ENCODE assay signal across 35 mouse cellular contexts in genomic region chr11:35637102-35637501, GRCm38 (mm10).
"Had no signal": no experiment of that assay in that cellular context is flagged by ENCODE, and none has a peak within 500 bp of the region (broad histone marks: within the 10 kb centered on the region; RNA-seq: fewer than 3 reads in every experiment).

No protein-coding gene starts in this region.

- H3K9ac ChIP-seq: heart, embryonic 12.5 days; heart, embryonic 13.5 days; heart, embryonic 15.5 days; hindbrain, embryonic 12.5 days; hindbrain, embryonic 13.5 days; hindbrain, embryonic 14.5 days; hindbrain, embryonic 15.5 days; intestine, embryonic 15.5 days; kidney, embryonic 15.5 days had no signal

- ATAC-seq: hindbrain, embryonic 16.5 days; hindbrain, postnatal 0 days; inflammation-experienced regulatory T-cells, adult 6 months; intestine, embryonic 15.5 days; intestine, embryonic 16.5 days; intestine, postnatal 0 days had no signal

- H3K4me3 ChIP-seq: heart, embryonic 10.5 days; heart, embryonic 12.5 days; heart, embryonic 13.5 days; heart, embryonic 15.5 days; hindbrain, embryonic 10.5 days; hindbrain, embryonic 12.5 days; hindbrain, embryonic 13.5 days; hindbrain, embryonic 15.5 days; intestine, embryonic 15.5 days; kidney, embryonic 15.5 days; layer of hippocampus, adult 2 months had no signal

- H3K27me3 ChIP-seq: heart, embryonic 12.5 days; heart, embryonic 13.5 days; hindbrain, embryonic 12.5 days; hindbrain, embryonic 15.5 days; intestine, embryonic 15.5 days had no signal

- H3K36me3 ChIP-seq: heart, embryonic 12.5 days; heart, embryonic 15.5 days; hindbrain, embryonic 15.5 days; intestine, embryonic 15.5 days; kidney, embryonic 15.5 days had no signal

- DNase-seq: heart, postnatal 10 days; heart, postnatal 14 days; heart, postnatal 36 days; heart, postnatal 4 days; kidney, adult 11 months; kidney, adult 18-20 months; kidney, adult 2 months; kidney, adult 8-10 months; kidney, adult 9 months; kidney, postnatal 10 days; kidney, postnatal 14 days; kidney, postnatal 25 days; kidney, postnatal 36 days; kidney, postnatal 4 days; layer of hippocampus, adult 9-11 months; layer of hippocampus, postnatal 36 days had no signal

- H3K4me2 ChIP-seq: heart, embryonic 11.5 days; heart, embryonic 12.5 days; heart, embryonic 13.5 days; heart, embryonic 15.5 days; hindbrain, embryonic 12.5 days; hindbrain, embryonic 13.5 days; hindbrain, embryonic 14.5 days; hindbrain, embryonic 15.5 days; intestine, embryonic 15.5 days; kidney, embryonic 15.5 days had no signal

- H3K9me3 ChIP-seq: heart, embryonic 10.5 days; heart, embryonic 12.5 days; heart, embryonic 13.5 days; heart, embryonic 15.5 days; hindbrain, embryonic 10.5 days; hindbrain, embryonic 12.5 days; hindbrain, embryonic 13.5 days; hindbrain, embryonic 15.5 days; intestine, embryonic 15.5 days; kidney, embryonic 15.5 days had no signal

- H3K27ac ChIP-seq: heart, embryonic 10.5 days; heart, embryonic 13.5 days; heart, embryonic 15.5 days; hindbrain, embryonic 10.5 days; hindbrain, embryonic 12.5 days; hindbrain, embryonic 13.5 days; hindbrain, embryonic 14.5 days; hindbrain, embryonic 15.5 days; hindbrain, postnatal 0 days; intestine, embryonic 15.5 days; kidney, embryonic 15.5 days; kidney, postnatal 0 days had no signal
